Mouse (Mus musculus): ENCODE results near the gene Pla2g6. TPM values are rescaled to one million over a fixed set of nuclear protein-coding genes. Genes with fewer than 3 reads are reported as not detected.

The Pla2g6 gene
- total and polyA plus RNA-seq, 2 experiments from 2014 or later, result 7.1 to 20.3 TPM

GRCm38 (mm10) chr15:79347845-79348506 is 19.8 kb upstream of the Pla2g6 start:
- TF ChIP-seq EP300 (IDR thresholded peaks at IDR 0.05; ENCODE audit: low read depth) (no peak; the same call in 1 of the 2 replicates), CTCF (IDR thresholded peaks at IDR 0.05; ENCODE audit: low read depth) (peak; percentile 44)
- no peaks in the 10 kb centered on the region for H3K27me3 ChIP-seq (ENCODE audit: control insufficient read depth, insufficient read depth, low read length)
- H3K9me3 ChIP-seq (replicated peaks; ENCODE audit: control insufficient read depth, low read length), result no peaks in the 10 kb centered on the region
- H3K4me2 ChIP-seq (ENCODE audit: low read depth, low read length), result peak overlapping the region; percentile 91
- peaks cover 31% of the 10 kb centered on the region for H3K4me1 ChIP-seq (ENCODE audit: control insufficient read depth, insufficient read depth)
- peak; percentile 88 for DNase-seq (ENCODE audit: low spot score)
- H3K9ac ChIP-seq (replicated peaks; ENCODE audit: low read depth, low read length), result peak overlapping the region; percentile 84
- H3K36me3 ChIP-seq (replicated peaks; ENCODE audit: control insufficient read depth, insufficient read depth, low read length), result no peaks in the 10 kb centered on the region
- peak overlapping the region; percentile 98 for H3K27ac ChIP-seq (ENCODE audit: low read depth)
- ATAC-seq (ENCODE audit: insufficient read depth, low read depth), result peak; percentile 81
- H3K4me3 ChIP-seq (ENCODE audit: low read depth, low read length), result peak overlapping the region; percentile 85
- under 1% methylated on average over 40 of the region's 46 CpGs for WGBS

GRCm38 (mm10) chr15:79347165-79347844 is 19.1 kb upstream of the Pla2g6 start:
- H3K4me3 ChIP-seq (ENCODE audit: low read depth, low read length), result peak overlapping the region; percentile 85
- H3K9me3 ChIP-seq (replicated peaks; ENCODE audit: control insufficient read depth, low read length), result no peaks in the 10 kb centered on the region
- peak overlapping the region; percentile 91 for H3K4me2 ChIP-seq (ENCODE audit: low read depth, low read length)
- peak overlapping the region; percentile 84 for H3K9ac ChIP-seq (replicated peaks; ENCODE audit: low read depth, low read length)
- H3K4me1 ChIP-seq (ENCODE audit: control insufficient read depth, insufficient read depth), result peaks cover 31% of the 10 kb centered on the region
- ATAC-seq (ENCODE audit: insufficient read depth, low read depth), result peak; percentile 79
- no peaks in the 10 kb centered on the region for H3K27me3 ChIP-seq (ENCODE audit: control insufficient read depth, insufficient read depth, low read length)
- no peak for TF ChIP-seq CTCF (IDR thresholded peaks at IDR 0.05; ENCODE audit: low read depth)
- no peak; the same call in 1 of the 2 replicates for TF ChIP-seq EP300 (IDR thresholded peaks at IDR 0.05; ENCODE audit: low read depth)
- DNase-seq (ENCODE audit: low spot score), result peak; percentile 90
- no peaks in the 10 kb centered on the region for H3K36me3 ChIP-seq (replicated peaks; ENCODE audit: control insufficient read depth, insufficient read depth, low read length)
- under 1% methylated on average over 53 of the region's 61 CpGs for WGBS
- H3K27ac ChIP-seq (ENCODE audit: low read depth), result peak overlapping the region; percentile 98

- Histone ChIP-seq H3K27ac (ENCODE audit: low read depth) (peak within 1 kb of the TSS; percentile 98), H3K9ac (replicated peaks; ENCODE audit: low read depth, low read length) (peak within 1 kb of the TSS; percentile 84), H3K4me3 (ENCODE audit: low read depth, low read length) (peak within 1 kb of the TSS; percentile 85), H3K27me3 (ENCODE audit: control insufficient read depth, insufficient read depth, low read length) (no peaks in the 10 kb centered on the region), H3K4me2 (ENCODE audit: low read depth, low read length) (peak within 1 kb of the TSS; percentile 91), H3K36me3 (replicated peaks; ENCODE audit: control insufficient read depth, insufficient read depth, low read length) (no peaks in the 10 kb centered on the region), H3K4me1 (ENCODE audit: control insufficient read depth, insufficient read depth) (peaks cover 20% of the 10 kb centered on the region), H3K9me3 (replicated peaks; ENCODE audit: control insufficient read depth, low read length) (no peaks in the 10 kb centered on the region)
- ATAC-seq (ENCODE audit: insufficient read depth, low read depth), result no peak
- no peak for DNase-seq (ENCODE audit: low spot score)
- no peak for TF ChIP-seq EP300 (IDR thresholded peaks at IDR 0.05; ENCODE audit: low read depth)
- no peak for TF ChIP-seq CTCF (IDR thresholded peaks at IDR 0.05; ENCODE audit: low read depth)
- 52% methylated on average over 8 of the region's 8 CpGs for WGBS
These were observed 18.0 kb upstream of the Pla2g6 start, which contains the start of gene Maff for GRCm38 (mm10) chr15:79346051-79346793. Maff (plus strand) TSS chr15:79346621.

DNA sequence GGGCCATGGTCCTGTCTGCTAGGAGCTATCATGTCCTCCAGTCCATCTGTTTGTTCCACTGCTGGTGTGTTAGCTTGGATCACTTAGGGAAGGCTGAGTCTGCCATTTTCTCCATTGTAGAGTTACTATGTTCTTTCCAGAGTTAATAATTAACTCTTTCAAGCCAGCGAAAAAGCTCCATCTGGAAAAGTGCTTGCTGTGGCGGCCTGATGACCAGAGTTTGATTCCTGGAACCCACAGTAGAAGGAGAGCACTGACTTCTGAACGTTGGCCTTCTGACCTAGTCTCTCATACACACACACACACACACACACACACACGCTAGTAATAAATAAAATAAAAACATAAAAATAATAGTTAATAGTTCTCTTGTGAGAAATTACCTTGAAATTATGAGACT is 16.4 kb upstream of the Pla2g6 start:
- Histone ChIP-seq H3K4me1 (ENCODE audit: control insufficient read depth, insufficient read depth) (peaks cover 14% of the 10 kb centered on the region), H3K4me2 (ENCODE audit: low read depth, low read length) (no peak overlapping the region), H3K36me3 (replicated peaks; ENCODE audit: control insufficient read depth, insufficient read depth, low read length) (no peaks in the 10 kb centered on the region), H3K9ac (replicated peaks; ENCODE audit: low read depth, low read length) (no peak overlapping the region), H3K27ac (ENCODE audit: low read depth) (no peak overlapping the region), H3K9me3 (replicated peaks; ENCODE audit: control insufficient read depth, low read length) (no peaks in the 10 kb centered on the region), H3K4me3 (ENCODE audit: low read depth, low read length) (no peak overlapping the region), H3K27me3 (ENCODE audit: control insufficient read depth, insufficient read depth, low read length) (no peaks in the 10 kb centered on the region)
- DNase-seq (ENCODE audit: low spot score) (no peak), ATAC-seq (ENCODE audit: insufficient read depth, low read depth) (no peak)
- no peak for TF ChIP-seq CTCF (IDR thresholded peaks at IDR 0.05; ENCODE audit: low read depth)
- no peak for TF ChIP-seq EP300 (IDR thresholded peaks at IDR 0.05; ENCODE audit: low read depth)
- WGBS, result 75% methylated on average over 4 of the region's 4 CpGs

GRCm38 (mm10) chr15:79342641-79343337 is 14.6 kb upstream of the Pla2g6 start:
- no peak overlapping the region for H3K4me2 ChIP-seq (ENCODE audit: low read depth, low read length)
- no peak for DNase-seq (ENCODE audit: low spot score)
- no peaks in the 10 kb centered on the region for H3K27me3 ChIP-seq (ENCODE audit: control insufficient read depth, insufficient read depth, low read length)
- H3K4me3 ChIP-seq (ENCODE audit: low read depth, low read length), result no peak overlapping the region
- 65% methylated on average over 6 of the region's 6 CpGs for WGBS
- H3K36me3 ChIP-seq (replicated peaks; ENCODE audit: control insufficient read depth, insufficient read depth, low read length), result no peaks in the 10 kb centered on the region
- TF ChIP-seq CTCF (IDR thresholded peaks at IDR 0.05; ENCODE audit: low read depth) (no peak), EP300 (IDR thresholded peaks at IDR 0.05; ENCODE audit: low read depth) (no peak)
- no peak overlapping the region for H3K27ac ChIP-seq (ENCODE audit: low read depth)
- no peaks in the 10 kb centered on the region for H3K9me3 ChIP-seq (replicated peaks; ENCODE audit: control insufficient read depth, low read length)
- ATAC-seq (ENCODE audit: insufficient read depth, low read depth), result no peak
- H3K4me1 ChIP-seq (ENCODE audit: control insufficient read depth, insufficient read depth), result no peaks in the 10 kb centered on the region
- no peak overlapping the region for H3K9ac ChIP-seq (replicated peaks; ENCODE audit: low read depth, low read length)

Measured in heart, postnatal 0 days (tissue).